Mouse (Mus musculus) splenic B cell, adult 2 months (primary cell): ENCODE results near the gene Pcnx.
A peak's percentile ranks its signal among the peaks of the same experiment; 100 is the strongest.

Source experiments
- DNase-seq: peaks from one replicate; pipeline ENCODE4 v3.0.0-alpha.2; 2011; ENCODE audit warnings: low read depth, low spot score
- H3K27me3 ChIP-seq: 2 replicates; pipeline ENCODE4 v1.6.1; 2012; ENCODE audit warnings: mild to moderate bottlenecking, low read length, moderate library complexity, mixed read lengths; ENCODE audit not compliant: control insufficient read depth, poor library complexity, insufficient read depth, severe bottlenecking
- H3K36me3 ChIP-seq: 2 replicates; pipeline ENCODE4 v1.6.1; 2012; ENCODE audit warnings: mild to moderate bottlenecking, low read length, moderate library complexity, mixed read lengths; ENCODE audit not compliant: control insufficient read depth, poor library complexity, insufficient read depth, severe bottlenecking

Gene Pcnx

GRCm38 (mm10) chr12:81859351-81860307 lies at the start of gene Pcnx:
TSS of gene Pcnx (plus strand) at chr12:81860023.
- Histone ChIP-seq H3K36me3 (no peaks in the 10 kb centered on the region), H3K27me3 (no peaks in the 10 kb centered on the region)
- DNase-seq, result peak; percentile 87

- Histone ChIP-seq H3K27me3 (no peaks in the 10 kb centered on the region), H3K36me3 (no peaks in the 10 kb centered on the region)
- DNase-seq, result no peak
Observed at GRCm38 (mm10) chr12:81810417-81810816, 49.4 kb upstream of the Pcnx start.

- no peak for DNase-seq
- Histone ChIP-seq H3K36me3 (no peaks in the 10 kb centered on the region), H3K27me3 (no peaks in the 10 kb centered on the region)
Observed at GRCm38 (mm10) chr12:81814742-81815141, 45.1 kb upstream of the Pcnx start.

- DNase-seq, result no peak
- Histone ChIP-seq H3K36me3 (no peaks in the 10 kb centered on the region), H3K27me3 (no peaks in the 10 kb centered on the region)
Observed at GRCm38 (mm10) chr12:81816330-81817125, 43.3 kb upstream of the Pcnx start.

GRCm38 (mm10) chr12:81817126-81817505 lies 42.7 kb upstream of the Pcnx start:
- Histone ChIP-seq H3K27me3 (no peaks in the 10 kb centered on the region), H3K36me3 (no peaks in the 10 kb centered on the region)
- DNase-seq, result no peak

- no peak for DNase-seq
- no peaks in the 10 kb centered on the region for H3K36me3 ChIP-seq
Observed at GRCm38 (mm10) chr12:81820700-81821099, 39.1 kb upstream of the Pcnx start.

GRCm38 (mm10) chr12:81822176-81822575 lies 37.6 kb upstream of the Pcnx start:
- Histone ChIP-seq H3K36me3 (no peaks in the 10 kb centered on the region), H3K27me3 (no peaks in the 10 kb centered on the region)
- no peak for DNase-seq

More at GRCm38 (mm10) chr12:81820700-81821099, 39.1 kb upstream of the Pcnx start:
- H3K27me3 ChIP-seq, result no peaks in the 10 kb centered on the region

GRCm38 (mm10) chr12:81822778-81823480 lies 36.9 kb upstream of the Pcnx start:
- DNase-seq, result no peak
- no peaks in the 10 kb centered on the region for H3K27me3 ChIP-seq
- no peaks in the 10 kb centered on the region for H3K36me3 ChIP-seq

- Histone ChIP-seq H3K27me3 (no peaks in the 10 kb centered on the region), H3K36me3 (no peaks in the 10 kb centered on the region)
- DNase-seq, result no peak
Observed at GRCm38 (mm10) chr12:81828355-81828754, 31.5 kb upstream of the Pcnx start.

GRCm38 (mm10) chr12:81832039-81832738 lies 27.6 kb upstream of the Pcnx start:
- DNase-seq, result no peak
- no peaks in the 10 kb centered on the region for H3K36me3 ChIP-seq
- no peaks in the 10 kb centered on the region for H3K27me3 ChIP-seq

GRCm38 (mm10) chr12:81833094-81833493 lies 26.7 kb upstream of the Pcnx start:
- no peaks in the 10 kb centered on the region for H3K27me3 ChIP-seq
- H3K36me3 ChIP-seq, result no peaks in the 10 kb centered on the region
- peak; percentile 7 for DNase-seq

GRCm38 (mm10) chr12:81836162-81836561 lies 23.7 kb upstream of the Pcnx start:
- H3K27me3 ChIP-seq, result no peaks in the 10 kb centered on the region
- no peaks in the 10 kb centered on the region for H3K36me3 ChIP-seq
- no peak for DNase-seq

- DNase-seq, result no peak
- Histone ChIP-seq H3K27me3 (no peaks in the 10 kb centered on the region), H3K36me3 (no peaks in the 10 kb centered on the region)
Observed at GRCm38 (mm10) chr12:81837463-81837862, 22.4 kb upstream of the Pcnx start.

GRCm38 (mm10) chr12:81839663-81840062 lies 20.2 kb upstream of the Pcnx start:
- no peak for DNase-seq
- H3K36me3 ChIP-seq, result no peaks in the 10 kb centered on the region
- H3K27me3 ChIP-seq, result no peaks in the 10 kb centered on the region
